ENCODE assay signal across 8 mouse cellular contexts in genomic region chr11:119267241-119267674, GRCm38 (mm10). TPM values are rescaled to one million over a fixed set of nuclear protein-coding genes. Genes with fewer than 3 reads are reported as not detected.
DNase-seq lines count a peak whose midpoint lies in the region; ATAC-seq lines count a peak whose summit lies in the region.

No protein-coding gene starts in this region.

- H3K36me3 ChIP-seq in embryonic facial prominence, embryonic 14.5 days (ENCODE audit: control insufficient read depth, insufficient read depth, low read length): peaks cover 15% of the 10 kb centered on the region; the same call in 1 of the 2 replicates
- peaks cover 8% of the 10 kb centered on the region for H3K36me3 ChIP-seq in hindbrain, embryonic 12.5 days
- peaks cover 27% of the 10 kb centered on the region for H3K36me3 ChIP-seq in midbrain, embryonic 10.5 days

- H3K4me2 ChIP-seq in embryonic facial prominence, embryonic 14.5 days (ENCODE audit: low read depth, low read length): peak overlapping the region; percentile 96
- peak overlapping the region; percentile 94; the same call in 1 of the 2 replicates for H3K4me2 ChIP-seq in hindbrain, embryonic 12.5 days (replicated peaks)

- H3K27ac ChIP-seq in embryonic facial prominence, embryonic 14.5 days (replicated peaks; ENCODE audit: low read depth, low read length): no peak overlapping the region
- no peak overlapping the region for H3K27ac ChIP-seq in hindbrain, embryonic 12.5 days
- 0 out of 2 replicates have a peak overlapping the region, but pooled peaks have one; percentile 14 for H3K27ac ChIP-seq in midbrain, embryonic 10.5 days (replicated peaks)

- H3K4me3 ChIP-seq in embryonic facial prominence, embryonic 14.5 days (ENCODE audit: low read depth, low read length): peak overlapping the region; percentile 62; the same call in 1 of the 2 replicates
- peak overlapping the region; percentile 63; the same call in 1 of the 2 replicates for H3K4me3 ChIP-seq in hindbrain, embryonic 12.5 days
- peak overlapping the region; percentile 67 for H3K4me3 ChIP-seq in midbrain, embryonic 10.5 days

- 40% methylated on average over 6 of the region's 6 CpGs for WGBS in embryonic facial prominence, embryonic 14.5 days
- 44% methylated on average over 6 of the region's 6 CpGs for WGBS in hindbrain, embryonic 12.5 days
- 61% methylated on average over 6 of the region's 6 CpGs for WGBS in midbrain, embryonic 10.5 days

- peak; percentile 27; the same call in 1 of the 2 replicates for ATAC-seq in embryonic facial prominence, embryonic 14.5 days (ENCODE audit: low read depth)
- ATAC-seq in hindbrain, embryonic 12.5 days (ENCODE audit: low FRiP score): peak; percentile 44

- no peaks in the 10 kb centered on the region for H3K9me3 ChIP-seq in embryonic facial prominence, embryonic 14.5 days (ENCODE audit: control insufficient read depth, low read length)
- no peaks in the 10 kb centered on the region for H3K9me3 ChIP-seq in hindbrain, embryonic 12.5 days (replicated peaks)
- no peaks in the 10 kb centered on the region for H3K9me3 ChIP-seq in midbrain, embryonic 10.5 days (replicated peaks)

- H3K27me3 ChIP-seq in embryonic facial prominence, embryonic 14.5 days (replicated peaks; ENCODE audit: control insufficient read depth, insufficient read depth, low read length): no peaks in the 10 kb centered on the region
- H3K27me3 ChIP-seq in hindbrain, embryonic 12.5 days: no peaks in the 10 kb centered on the region
- H3K27me3 ChIP-seq in midbrain, embryonic 10.5 days (ENCODE audit: low read depth, poor library complexity, severe bottlenecking): no peaks in the 10 kb centered on the region

- DNase-seq in thymus, postnatal 4 days: peak; percentile 36
- DNase-seq in thymus, postnatal 0 days (ENCODE audit: low spot score): no peak
- no peak for DNase-seq in embryonic facial prominence, embryonic 14.5 days (ENCODE audit: low spot score)
- peak; percentile 38 to 46 for DNase-seq in layer of hippocampus, postnatal 36 days
- DNase-seq in midbrain, embryonic 10.5 days (ENCODE audit: low spot score): no peak
- DNase-seq in spleen, adult 18-20 months: no peak
- DNase-seq in right cerebral cortex, postnatal 25 days: no peak

- peaks cover 7% of the 10 kb centered on the region for H3K4me1 ChIP-seq in embryonic facial prominence, embryonic 14.5 days (ENCODE audit: control insufficient read depth, insufficient read depth, low read length)
- H3K4me1 ChIP-seq in hindbrain, embryonic 12.5 days: peaks cover 15% of the 10 kb centered on the region
- peaks cover 25% of the 10 kb centered on the region for H3K4me1 ChIP-seq in midbrain, embryonic 10.5 days

- H3K9ac ChIP-seq in embryonic facial prominence, embryonic 14.5 days (ENCODE audit: low read depth, low read length): 0 out of 2 replicates have a peak overlapping the region, but pooled peaks have one; percentile 71
- 0 out of 2 replicates have a peak overlapping the region, but pooled peaks have one; percentile 80 for H3K9ac ChIP-seq in hindbrain, embryonic 12.5 days

RNA-seq across cellular contexts. Expression of gene Gaa, which starts 0.4 kb away (rescaled TPM):
- polyA plus RNA-seq in thymus, postnatal 0 days (2015; fragmentation: Nextera tagmentation; extraction: Ambion mirVana): 25.6 and 29.6 TPM in 2 replicates
- polyA plus RNA-seq in embryonic facial prominence, embryonic 14.5 days (2014; fragmentation: Nextera tagmentation; extraction: Ambion mirVana): 82.0 and 89.4 TPM in 2 replicates
- polyA plus RNA-seq in hindbrain, embryonic 12.5 days (2016; fragmentation: Nextera tagmentation; extraction: Ambion mirVana): 49.3 and 52.4 TPM in 2 replicates
- total RNA-seq in layer of hippocampus, postnatal 36 days (2021): 100 to 1,000 TPM; 294 to 299 TPM
- 32.0 and 33.6 TPM in 2 replicates for polyA plus RNA-seq in midbrain, embryonic 10.5 days (2016; fragmentation: Nextera tagmentation; extraction: Ambion mirVana)

RNA-seq across cellular contexts. Expression of gene Eif4a3, which starts 32.6 kb away (rescaled TPM):
- polyA plus RNA-seq in thymus, postnatal 0 days (2015; fragmentation: Nextera tagmentation; extraction: Ambion mirVana): 417 and 424 TPM in 2 replicates
- 298 and 322 TPM in 2 replicates for polyA plus RNA-seq in embryonic facial prominence, embryonic 14.5 days (2014; fragmentation: Nextera tagmentation; extraction: Ambion mirVana)
- polyA plus RNA-seq in hindbrain, embryonic 12.5 days (2016; fragmentation: Nextera tagmentation; extraction: Ambion mirVana): 291 and 294 TPM in 2 replicates
- total RNA-seq in layer of hippocampus, postnatal 36 days (2021): 10 to 100 TPM; 89.2 to 91.8 TPM
- polyA plus RNA-seq in midbrain, embryonic 10.5 days (2016; fragmentation: Nextera tagmentation; extraction: Ambion mirVana): 465 and 494 TPM in 2 replicates

RNA-seq across cellular contexts. Expression of gene Ccdc40, which starts 38.9 kb away (rescaled TPM):
- 4.6 and 5.3 TPM in 2 replicates for polyA plus RNA-seq in thymus, postnatal 0 days (2015; fragmentation: Nextera tagmentation; extraction: Ambion mirVana)
- 3.2 and 7.6 TPM in 2 replicates for polyA plus RNA-seq in embryonic facial prominence, embryonic 14.5 days (2014; fragmentation: Nextera tagmentation; extraction: Ambion mirVana)
- polyA plus RNA-seq in hindbrain, embryonic 12.5 days (2016; fragmentation: Nextera tagmentation; extraction: Ambion mirVana): 19.1 and 20.5 TPM in 2 replicates
- total RNA-seq in layer of hippocampus, postnatal 36 days (2021): 1 to 10 TPM; 1.6 to 2.3 TPM
- 20.6 and 21.8 TPM in 2 replicates for polyA plus RNA-seq in midbrain, embryonic 10.5 days (2016; fragmentation: Nextera tagmentation; extraction: Ambion mirVana)

RNA-seq across cellular contexts. Expression of gene Tbc1d16, which starts 39.0 kb away (rescaled TPM):
- polyA plus RNA-seq in thymus, postnatal 0 days (2015; fragmentation: Nextera tagmentation; extraction: Ambion mirVana): 5.3 and 5.9 TPM in 2 replicates
- 11.7 and 13.2 TPM in 2 replicates for polyA plus RNA-seq in embryonic facial prominence, embryonic 14.5 days (2014; fragmentation: Nextera tagmentation; extraction: Ambion mirVana)
- 34.7 and 36.7 TPM in 2 replicates for polyA plus RNA-seq in hindbrain, embryonic 12.5 days (2016; fragmentation: Nextera tagmentation; extraction: Ambion mirVana)
- total RNA-seq in layer of hippocampus, postnatal 36 days (2021): 10 to 100 TPM; 47.9 to 50.9 TPM
- polyA plus RNA-seq in midbrain, embryonic 10.5 days (2016; fragmentation: Nextera tagmentation; extraction: Ambion mirVana): 27.0 and 29.6 TPM in 2 replicates

RNA-seq across cellular contexts. Expression of gene Card14, which starts 40.3 kb away (rescaled TPM):
- polyA plus RNA-seq in thymus, postnatal 0 days (2015; fragmentation: Nextera tagmentation; extraction: Ambion mirVana): 0.14 and 0.17 TPM in 2 replicates
- 0.93 and 1.4 TPM in 2 replicates for polyA plus RNA-seq in embryonic facial prominence, embryonic 14.5 days (2014; fragmentation: Nextera tagmentation; extraction: Ambion mirVana)
- polyA plus RNA-seq in hindbrain, embryonic 12.5 days (2016; fragmentation: Nextera tagmentation; extraction: Ambion mirVana): 0.07 and 0.27 TPM in 2 replicates
- 1 to 10 TPM in 1 of 2 experiments, under 1 TPM in 1; 0.52 to 1.2 TPM for total RNA-seq in layer of hippocampus, postnatal 36 days (2021)
- not detected in 2 replicates for polyA plus RNA-seq in midbrain, embryonic 10.5 days (2016; fragmentation: Nextera tagmentation; extraction: Ambion mirVana)

Comparison
In these comparisons a context has a peak if more than half of its experiments do, and no peak if none do; other contexts are left out.
1. DNase-seq: peak in thymus, postnatal 4 days (single experiment) and layer of hippocampus, postnatal 36 days (2 of 2); none in thymus, postnatal 0 days (single experiment), embryonic facial prominence, embryonic 14.5 days (single experiment), midbrain, embryonic 10.5 days (single experiment), spleen, adult 18-20 months (0 of 2) and right cerebral cortex, postnatal 25 days (single experiment).
2. Peak in every context shown above with its lines, with median percentiles within 50 percentile points of each other: H3K4me3 ChIP-seq.